Mouse (Mus musculus) frontal cortex, postnatal 36 days (tissue): Measurements from ENCODE around the gene Tpte.
"Not testable (repeated sequence)": the region's sequence is repeated elsewhere in the genome, so short reads cannot be mapped to it uniquely, and the experiment has no call there.

Experiments
- DNase-seq, 2 experiments: peaks; one replicate each; pipeline ENCODE4 v3.0.0; 2022; ENCODE audit warnings: low spot score in 2 of 2

Tpte gene

GRCm38 (mm10) chr8:22282999-22283491, at the start of gene Tpte:
Gene Tpte (plus strand): TSS chr8:22283441.
- no peak for DNase-seq

GRCm38 (mm10) chr8:22242986-22243385, 40.3 kb upstream of the Tpte start:
- DNase-seq = no peak

GRCm38 (mm10) chr8:22245663-22246062, 37.6 kb upstream of the Tpte start:
- no peak for DNase-seq

DNA sequence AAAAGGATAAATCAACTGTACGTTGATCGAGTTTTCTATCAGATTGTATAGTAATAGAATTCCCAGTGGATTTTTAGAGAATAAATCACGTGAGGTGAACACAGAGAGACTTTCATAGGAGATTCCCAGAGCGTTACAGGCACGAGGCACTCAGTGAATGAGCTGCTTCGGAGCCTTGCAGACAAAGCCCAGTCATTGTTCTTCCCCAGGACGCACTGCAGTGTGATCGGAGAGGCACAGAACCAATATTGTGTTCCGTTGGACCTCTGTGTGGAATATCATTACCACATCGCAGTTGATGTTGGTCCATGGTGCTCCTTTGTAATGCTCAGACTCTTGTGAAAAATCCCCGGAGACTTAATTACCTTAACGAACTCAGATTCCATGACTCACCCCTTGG, 35.3 kb upstream of the Tpte start:
- no peak for DNase-seq

- DNase-seq = no peak
Observed at GRCm38 (mm10) chr8:22249080-22249479, 34.2 kb upstream of the Tpte start.

- no peak for DNase-seq
Observed at GRCm38 (mm10) chr8:22258946-22259450, 24.2 kb upstream of the Tpte start.

- DNase-seq = no peak
Observed at GRCm38 (mm10) chr8:22259531-22259930, 23.7 kb upstream of the Tpte start.

DNA sequence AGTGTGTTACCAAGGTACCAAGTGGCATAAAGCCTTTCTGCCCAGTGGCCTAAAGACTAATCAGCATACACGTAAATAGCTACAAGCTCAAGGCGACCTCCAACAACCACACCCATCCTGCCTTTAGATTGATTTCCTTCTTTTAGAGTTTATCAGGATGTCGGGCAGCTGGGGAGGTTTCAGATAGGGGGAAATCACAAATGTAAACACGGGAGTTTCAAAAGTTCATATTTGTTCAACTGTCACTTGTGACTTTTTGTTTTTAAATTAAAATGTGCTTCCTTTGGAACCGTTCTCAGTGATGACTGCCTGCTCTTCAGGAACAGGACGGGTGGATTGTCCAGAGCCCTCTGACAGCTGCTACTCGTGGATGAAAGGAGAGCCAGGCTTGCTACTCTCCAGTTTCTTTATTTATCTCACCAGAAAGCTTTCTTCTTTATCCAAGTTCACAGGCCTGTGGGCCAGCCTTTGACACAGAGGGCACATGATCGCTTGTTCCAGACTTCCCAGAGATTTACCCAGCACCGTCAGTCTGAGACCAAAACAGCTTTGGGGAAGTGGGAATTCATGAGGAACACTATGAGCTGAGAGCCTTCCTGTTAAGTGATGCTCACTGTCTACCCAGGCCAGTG, 23.0 kb upstream of the Tpte start:
- no peak for DNase-seq

DNA sequence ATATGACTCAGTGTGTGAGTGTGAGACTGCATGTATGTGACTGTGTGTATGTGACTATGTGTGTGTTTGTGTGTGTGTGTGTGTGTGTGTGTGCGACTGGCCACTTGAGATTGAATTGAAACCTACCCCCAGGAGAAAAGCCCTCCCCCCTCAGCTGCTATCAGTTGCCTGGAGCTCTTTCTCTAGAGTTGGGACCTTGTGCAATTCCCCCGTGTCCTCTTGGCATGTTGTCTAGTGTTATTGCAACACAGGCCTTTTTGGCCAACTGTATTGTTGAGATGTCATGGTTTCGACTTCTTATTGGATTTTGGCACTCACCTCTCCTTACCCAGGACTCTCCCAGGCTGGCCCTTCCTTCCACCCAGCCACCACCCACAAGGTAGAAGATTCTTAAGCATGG, 21.0 kb upstream of the Tpte start:
- DNase-seq = no peak

DNA sequence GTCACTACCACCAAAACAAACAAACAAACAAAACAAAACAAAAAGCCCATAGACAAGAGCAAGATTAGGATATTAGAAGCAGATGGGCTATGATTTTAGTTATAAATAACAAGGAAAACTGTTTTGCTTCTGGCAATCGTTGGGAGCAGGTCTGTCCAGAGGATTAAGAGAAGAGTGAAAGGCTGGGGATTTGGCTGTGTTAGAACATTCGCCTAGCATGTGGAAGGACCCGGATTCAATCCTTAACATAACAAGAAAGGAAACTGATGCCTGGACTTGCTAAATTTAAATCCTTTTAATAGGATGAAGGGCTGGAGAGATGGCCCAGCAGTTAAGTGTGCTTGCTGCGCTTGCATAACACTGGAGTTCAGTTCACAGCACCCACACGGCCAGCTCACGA, 18.9 kb upstream of the Tpte start:
- DNase-seq = no peak

GRCm38 (mm10) chr8:22264787-22265186, 18.5 kb upstream of the Tpte start:
- no peak for DNase-seq

- no peak for DNase-seq
Observed at GRCm38 (mm10) chr8:22265194-22265593, 18.0 kb upstream of the Tpte start.

GRCm38 (mm10) chr8:22266809-22267208, 16.4 kb upstream of the Tpte start:
- no peak for DNase-seq

- DNase-seq = no peak
Observed at GRCm38 (mm10) chr8:22273142-22273541, 10.1 kb upstream of the Tpte start.

DNA sequence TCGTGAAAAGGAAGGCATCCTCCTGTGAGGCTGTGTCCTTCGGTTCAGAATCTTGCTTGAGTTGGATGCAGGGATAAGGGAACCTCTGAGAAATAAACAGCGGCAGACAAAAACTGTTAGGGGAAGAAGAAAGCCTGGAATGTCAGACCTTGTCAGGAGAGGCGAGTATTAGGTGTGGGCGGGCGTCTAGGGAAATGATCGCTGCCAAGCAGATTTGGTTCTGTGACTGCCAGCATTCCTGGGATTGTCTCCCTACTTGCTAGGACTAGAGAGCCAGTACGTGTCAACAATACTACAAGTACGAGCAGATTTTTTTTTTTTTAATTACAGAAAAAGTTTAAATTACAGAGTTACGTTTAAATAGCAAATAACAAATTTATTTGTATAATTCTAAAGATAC, 8.6 kb upstream of the Tpte start:
- no peak for DNase-seq

GRCm38 (mm10) chr8:22302326-22302725, 19.1 kb downstream of the Tpte start:
- DNase-seq = no peak

DNA sequence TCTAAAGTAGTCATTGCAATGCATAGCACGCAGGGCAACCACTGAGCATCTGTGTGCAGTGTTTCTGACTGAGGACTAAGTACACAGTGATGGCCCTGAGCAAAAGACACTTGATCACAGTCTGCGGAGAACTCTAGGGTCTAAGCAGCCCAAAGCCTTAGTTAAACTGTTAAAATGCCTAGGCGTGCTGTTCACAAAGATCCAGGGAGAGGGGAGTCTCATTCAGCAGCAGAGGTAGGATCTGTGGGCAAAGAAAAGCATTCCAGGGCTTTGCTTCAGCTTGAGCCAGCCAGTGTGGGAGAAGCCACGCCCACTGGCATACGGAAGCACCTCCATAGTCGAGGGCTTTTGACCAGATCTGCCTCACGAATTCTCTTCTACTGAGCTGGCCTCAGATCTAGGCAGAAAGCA, 19.7 kb downstream of the Tpte start:
- peak in 1 of 2 experiments; percentile 1 for DNase-seq

DNA sequence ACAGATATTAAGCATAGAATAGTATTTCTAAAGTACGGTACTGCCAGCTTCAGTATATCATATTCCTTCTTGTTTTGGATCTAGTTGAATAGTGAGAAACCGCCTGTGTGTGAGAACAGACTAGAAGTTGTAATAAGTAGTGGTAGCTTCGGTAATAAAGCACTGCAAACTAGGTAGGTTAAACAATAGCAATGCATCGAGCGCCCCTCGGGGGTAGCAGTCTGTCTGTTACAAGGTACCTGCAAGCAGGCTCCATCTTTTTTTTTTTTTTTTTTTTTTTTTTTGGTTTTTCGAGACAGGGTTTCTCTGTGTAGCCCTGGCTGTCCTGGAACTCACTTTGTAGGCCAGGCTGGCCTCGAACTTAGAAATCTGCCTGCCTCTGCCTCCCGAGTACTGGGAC, 20.8 kb downstream of the Tpte start:
- DNase-seq = not testable (repeated sequence)

GRCm38 (mm10) chr8:22306999-22307398, 23.8 kb downstream of the Tpte start:
- no peak for DNase-seq

DNA sequence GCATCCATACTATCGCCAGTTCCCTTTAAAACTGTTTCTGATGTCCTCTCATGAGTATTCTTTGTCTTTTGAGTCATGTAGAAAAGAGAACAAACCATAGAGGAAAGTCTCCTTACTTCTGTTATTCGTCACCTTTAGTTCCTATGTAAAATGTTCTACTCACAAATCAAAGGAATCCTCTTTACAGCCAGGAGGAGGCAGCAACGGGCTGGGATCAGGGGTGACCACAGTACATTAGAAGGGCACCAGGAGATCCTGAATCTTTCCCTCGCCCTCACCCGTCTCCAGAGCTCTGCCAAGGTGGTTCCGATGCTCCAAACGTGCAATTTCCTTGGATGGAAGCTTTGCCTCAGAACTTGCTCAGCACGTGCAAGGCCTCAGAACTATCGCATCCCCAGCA, 28.2 kb downstream of the Tpte start:
- DNase-seq = no peak

GRCm38 (mm10) chr8:22335426-22335825, 52.2 kb downstream of the Tpte start:
- DNase-seq = no peak

DNA sequence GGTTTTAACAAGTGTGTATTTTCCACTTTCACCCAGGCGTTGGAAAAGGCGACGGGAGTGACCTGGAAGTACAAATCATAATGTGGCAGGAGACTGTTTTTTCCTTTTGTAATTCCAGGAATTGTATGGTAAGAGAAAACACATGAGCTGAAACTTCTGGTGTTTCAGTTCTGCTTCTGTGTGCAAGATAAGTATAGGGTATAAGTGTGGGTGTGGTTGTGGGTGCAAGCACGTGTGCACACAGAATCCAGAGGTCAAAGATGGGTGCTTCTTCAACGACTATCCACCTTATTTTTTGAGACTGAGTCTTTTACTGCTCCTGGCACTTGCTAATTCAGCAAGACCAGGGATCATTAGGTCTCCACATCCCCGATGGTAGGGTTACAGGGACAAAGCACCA, 76.1 kb downstream of the Tpte start:
- no peak for DNase-seq

DNA sequence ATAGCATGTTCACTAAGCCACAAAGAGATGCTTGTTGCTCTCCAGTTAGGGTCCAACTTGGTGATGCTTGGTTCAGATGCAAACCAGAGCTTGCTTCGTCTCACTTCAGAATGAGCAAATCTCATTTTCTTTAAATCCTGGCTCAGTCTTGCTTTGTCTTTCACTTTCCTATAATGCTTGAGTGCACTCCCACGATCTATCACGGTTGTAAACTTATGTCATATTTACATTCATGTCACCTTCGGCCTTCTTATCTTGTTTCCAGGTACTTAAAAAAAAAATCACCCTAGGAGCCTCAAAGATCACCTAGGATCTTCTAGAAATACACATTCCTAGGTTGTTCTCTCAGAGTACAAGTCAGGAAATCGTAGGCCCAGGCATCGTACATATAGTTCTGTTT, 76.6 kb downstream of the Tpte start:
- no peak for DNase-seq

DNA sequence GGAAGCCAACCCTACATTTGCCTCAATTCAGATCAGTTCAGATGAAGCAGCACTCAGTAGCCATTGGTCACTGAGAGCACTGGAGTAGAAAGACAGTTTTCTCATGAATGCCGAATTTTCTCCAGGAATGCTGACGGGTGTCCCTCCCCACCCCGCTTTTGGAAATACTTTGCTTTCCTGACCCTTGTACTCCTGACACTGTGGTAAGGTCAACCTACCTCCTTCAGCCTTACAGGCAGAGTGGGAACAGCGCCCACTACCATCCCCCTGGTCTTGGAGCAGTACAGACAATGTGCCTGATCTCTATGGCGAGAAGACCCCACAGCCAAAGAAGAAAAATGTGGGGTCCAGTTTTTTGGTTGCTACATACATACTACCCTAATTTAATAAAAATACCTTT, 93.1 kb downstream of the Tpte start:
- DNase-seq = no peak
